ENCODE assay signal across 17 mouse cellular contexts in genomic region chr5:144643438-144643837, GRCm38 (mm10).
"Had no signal": no experiment of that assay in that cellular context is flagged by ENCODE, and none has a peak within 500 bp of the region (broad histone marks: within the 10 kb centered on the region; RNA-seq: fewer than 3 reads in every experiment).

No protein-coding gene starts in this region.

- H3K9ac ChIP-seq: intestine, embryonic 15.5 days; limb, embryonic 12.5 days; liver, embryonic 13.5 days; liver, postnatal 0 days; lung, embryonic 15.5 days; neural tube, embryonic 12.5 days had no signal

- H3K4me2 ChIP-seq: intestine, embryonic 15.5 days; limb, embryonic 12.5 days; liver, embryonic 13.5 days; lung, embryonic 15.5 days; midbrain, embryonic 11.5 days; neural tube, embryonic 12.5 days had no signal

- H3K4me3 ChIP-seq: intestine, embryonic 15.5 days; layer of hippocampus, adult 2 months; limb, embryonic 12.5 days; liver, embryonic 13.5 days; lung, embryonic 15.5 days; megakaryocyte, embryonic 14.5 days; neural tube, embryonic 12.5 days had no signal

- DNase-seq: kidney, adult 2 months; kidney, postnatal 36 days; liver; liver, embryonic 13.5 days; liver, postnatal 0 days; lung, postnatal 14 days; right cerebral cortex, postnatal 25 days; thymus, adult 18-20 months; thymus, postnatal 14 days had no signal

- H3K4me1 ChIP-seq: intestine, embryonic 15.5 days; liver, embryonic 13.5 days; lung, embryonic 15.5 days; megakaryocyte, embryonic 14.5 days had no signal

- ATAC-seq: intestine, embryonic 15.5 days; liver, postnatal 0 days had no signal

- H3K9me3 ChIP-seq: intestine, embryonic 15.5 days; limb, embryonic 12.5 days; liver, embryonic 13.5 days; lung, embryonic 15.5 days; neural tube, embryonic 12.5 days had no signal

- H3K27me3 ChIP-seq: intestine, embryonic 15.5 days; limb, embryonic 12.5 days; liver, embryonic 13.5 days; lung, embryonic 15.5 days; megakaryocyte, embryonic 14.5 days; neural tube, embryonic 12.5 days had no signal

- H3K36me3 ChIP-seq: intestine, embryonic 15.5 days; limb, embryonic 12.5 days; liver, embryonic 13.5 days; lung, embryonic 15.5 days; neural tube, embryonic 12.5 days had no signal

- H3K27ac ChIP-seq: intestine, embryonic 15.5 days; layer of hippocampus, adult 2 months; limb, embryonic 12.5 days; liver, embryonic 13.5 days; lung, embryonic 15.5 days; macrophage; neural tube, embryonic 12.5 days had no signal
